Mouse (Mus musculus): ENCODE data around the gene Olfr1123. TPM values are rescaled to one million over a fixed set of nuclear protein-coding genes. Genes with fewer than 3 reads are reported as not detected.

The Olfr1123 gene
- not detected in 2 replicates for polyA plus RNA-seq (2012; rRNA removed)

DNA sequence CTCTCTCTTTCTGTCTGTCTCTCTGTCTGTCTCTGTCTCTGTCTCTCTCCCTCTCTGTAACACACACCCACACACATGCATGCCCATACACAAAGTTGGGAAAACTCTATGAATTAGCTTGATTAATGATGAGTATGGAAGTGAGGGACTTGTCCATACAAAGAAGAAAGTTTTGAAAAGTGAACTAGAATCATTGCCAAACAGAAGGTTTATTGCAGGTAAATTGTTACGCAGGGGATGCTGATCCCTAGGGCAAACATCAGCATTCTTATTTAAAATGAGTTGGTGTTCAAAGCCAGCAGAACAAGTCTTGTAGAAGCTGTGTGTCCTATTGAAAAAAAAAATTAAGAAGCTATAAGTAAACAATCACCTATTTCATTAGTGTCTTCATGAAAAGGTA lies at the start of gene Olfr1123:
Gene Olfr1123, plus strand, starts transcription at position 301 of the 400 bp plus-strand sequence.

GRCm38 (mm10) chr2:87369595-87369994 lies 46.8 kb upstream of the Olfr1123 start, which contains the start of gene Olfr1121:
Olfr1121 (plus strand) TSS chr2:87369895.

DNA sequence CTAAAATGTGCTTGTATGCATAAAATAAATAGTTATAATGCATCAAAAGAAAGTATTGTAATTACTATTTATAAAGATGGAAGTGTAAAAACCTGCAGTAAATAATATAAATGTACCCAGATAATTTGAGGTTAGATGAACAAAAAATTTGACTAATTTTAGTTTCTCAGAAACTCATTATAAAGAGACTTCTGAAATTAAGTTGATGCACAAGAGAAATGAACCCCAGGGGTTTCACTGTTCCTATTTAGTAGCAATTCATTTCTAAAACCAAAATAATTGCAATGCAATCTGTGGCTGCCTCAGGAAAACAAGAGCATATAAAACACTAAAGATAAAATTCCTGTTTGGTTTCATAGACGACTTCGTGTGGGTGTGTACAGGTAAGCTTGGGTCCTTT lies 30.9 kb upstream of the Olfr1123 start, which contains the start of gene Olfr1122:
Gene Olfr1122, plus strand, starts transcription at position 301 of the 400 bp plus-strand sequence.

GRCm38 (mm10) chr2:87429975-87430374 lies 13.5 kb downstream of the Olfr1123 start, which contains the start of gene Olfr1124:
Olfr1124 (plus strand) TSS chr2:87430275.

GRCm38 (mm10) chr2:87453662-87454061 lies 37.2 kb downstream of the Olfr1123 start, which contains the start of gene Olfr1126:
Olfr1126 (plus strand) TSS chr2:87453962.

Other genes starting within 250 kb of the Olfr1123 start
- gene Olfr1112, start 228.8 kb upstream of the Olfr1123 start, polyA plus RNA-seq (2012; rRNA removed) = not detected in 2 replicates
- not detected in 2 replicates for gene Olfr1113, start 207.7 kb upstream of the Olfr1123 start, polyA plus RNA-seq (2012; rRNA removed)
- not detected in 2 replicates for gene Olfr1115, start 168.6 kb upstream of the Olfr1123 start, polyA plus RNA-seq (2012; rRNA removed)
- gene Olfr1116, start 149.1 kb upstream of the Olfr1123 start, polyA plus RNA-seq (2012; rRNA removed) = not detected in 2 replicates
- gene Olfr1118, start 109.1 kb upstream of the Olfr1123 start, polyA plus RNA-seq (2012; rRNA removed) = not detected in 2 replicates
- not detected in 2 replicates for gene Olfr1120, start 61.8 kb upstream of the Olfr1123 start, polyA plus RNA-seq (2012; rRNA removed)
- gene Olfr1121, start 46.7 kb upstream of the Olfr1123 start, polyA plus RNA-seq (2012; rRNA removed) = not detected in 2 replicates
- gene Olfr1122, start 30.8 kb upstream of the Olfr1123 start, polyA plus RNA-seq (2012; rRNA removed) = not detected in 2 replicates
- gene Olfr1124, start 13.6 kb downstream of the Olfr1123 start, polyA plus RNA-seq (2012; rRNA removed) = not detected in 2 replicates
- gene Olfr1126, start 37.3 kb downstream of the Olfr1123 start, polyA plus RNA-seq (2012; rRNA removed) = not detected in 2 replicates
- not detected in 2 replicates for gene Pramel7, start 80.5 kb downstream of the Olfr1123 start, polyA plus RNA-seq (2012; rRNA removed)
- not detected in 2 replicates for gene Pramel6, start 89.9 kb downstream of the Olfr1123 start, polyA plus RNA-seq (2012; rRNA removed)
- not detected in 2 replicates for gene Olfr153, start 115.2 kb downstream of the Olfr1123 start, polyA plus RNA-seq (2012; rRNA removed)
- gene Olfr1128, start 128.9 kb downstream of the Olfr1123 start, polyA plus RNA-seq (2012; rRNA removed) = not detected in 2 replicates
- gene Olfr1129, start 157.3 kb downstream of the Olfr1123 start, polyA plus RNA-seq (2012; rRNA removed) = not detected in 2 replicates
- gene Olfr1130, start 189.6 kb downstream of the Olfr1123 start, polyA plus RNA-seq (2012; rRNA removed) = not detected in 2 replicates
- not detected in 2 replicates for gene Olfr1131, start 210.5 kb downstream of the Olfr1123 start, polyA plus RNA-seq (2012; rRNA removed)
- gene Olfr1132, start 220.9 kb downstream of the Olfr1123 start, polyA plus RNA-seq (2012; rRNA removed) = not detected in 2 replicates
- gene Olfr1133, start 230.7 kb downstream of the Olfr1123 start, polyA plus RNA-seq (2012; rRNA removed) = not detected in 2 replicates
- not detected in 2 replicates for gene Olfr1134, start 241.8 kb downstream of the Olfr1123 start, polyA plus RNA-seq (2012; rRNA removed)

Data from central nervous system, embryonic 11.5 days (tissue).